Mouse (Mus musculus): ENCODE measurements around the gene 1110051M20Rik. TPM values are rescaled to one million over a fixed set of nuclear protein-coding genes. Genes with fewer than 3 reads are reported as not detected.

Gene 1110051M20Rik
- polyA plus RNA-seq, 1 experiment from 2014 or later: 161 TPM

DNA sequence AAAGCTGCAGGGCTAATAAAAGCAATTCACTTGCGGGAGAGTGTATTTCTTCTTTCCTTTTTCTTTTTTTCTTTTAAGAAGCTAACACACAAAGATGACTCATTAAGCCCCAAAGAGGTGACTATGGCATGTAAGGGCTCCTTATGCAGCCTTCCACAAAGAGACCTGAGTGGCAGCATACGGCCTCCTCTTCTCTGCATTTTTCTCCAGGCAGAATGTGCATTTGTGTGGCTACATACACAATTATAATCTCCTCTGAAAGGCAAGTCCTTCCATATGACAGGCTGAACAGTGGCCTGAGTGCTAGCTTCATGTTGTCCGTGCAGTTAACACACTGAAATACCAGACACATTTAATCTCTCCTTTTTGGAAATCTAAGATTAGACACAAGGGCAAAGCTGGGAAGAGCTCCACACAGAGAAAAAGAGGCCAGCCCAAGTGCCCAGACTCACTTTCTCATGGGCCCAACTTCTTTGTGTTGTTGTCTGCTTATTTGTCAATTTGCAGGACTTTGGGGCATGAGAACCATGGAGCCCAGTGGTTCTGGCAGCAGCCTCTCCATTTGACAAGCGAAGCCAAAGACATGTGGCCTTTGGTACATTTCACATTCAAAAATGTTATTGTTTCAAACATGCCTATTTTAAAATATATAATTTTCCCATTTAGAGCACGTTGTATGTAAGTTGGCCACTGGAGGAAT, 7.2 kb downstream of the 1110051M20Rik start:
- Histone ChIP-seq H3K4me3 (no peak overlapping the region), H3K9me3 (no peaks in the 10 kb centered on the region), H3K4me1 (replicated peaks) (peaks cover 6% of the 10 kb centered on the region; the same call in 1 of the 2 replicates), H3K9ac (no peak overlapping the region), H3K27me3 (no peaks in the 10 kb centered on the region), H3K4me2 (no peak overlapping the region), H3K36me3 (no peaks in the 10 kb centered on the region), H3K27ac (replicated peaks) (no peak overlapping the region)
- ATAC-seq (ENCODE audit: low FRiP score, low read depth): no peak
- 67% methylated on average over 5 of the region's 5 CpGs for WGBS

DNA sequence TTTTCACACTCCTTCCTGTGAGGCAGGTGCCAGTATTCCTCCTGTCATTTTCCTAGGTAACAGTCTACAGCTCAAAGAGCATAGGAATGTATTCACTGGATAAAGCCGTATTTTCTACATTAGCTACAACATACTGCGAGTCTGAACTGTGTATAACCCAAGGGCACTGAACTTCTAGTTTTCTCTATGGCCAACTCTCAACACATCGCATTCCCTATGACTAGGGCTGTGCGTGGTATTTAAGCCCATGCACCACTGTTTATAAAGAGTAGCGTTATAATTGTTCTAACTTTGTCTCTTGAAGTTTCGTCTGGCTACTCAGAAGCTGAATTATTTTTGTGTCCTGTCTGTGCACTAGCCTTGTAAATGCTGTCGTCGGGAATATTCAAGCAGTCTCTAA, 7.8 kb downstream of the 1110051M20Rik start:
- Histone ChIP-seq H3K4me3 (no peak overlapping the region), H3K4me1 (replicated peaks) (peaks cover 5% of the 10 kb centered on the region; the same call in 1 of the 2 replicates), H3K27me3 (no peaks in the 10 kb centered on the region), H3K36me3 (no peaks in the 10 kb centered on the region), H3K9ac (no peak overlapping the region), H3K4me2 (no peak overlapping the region), H3K27ac (replicated peaks) (no peak overlapping the region), H3K9me3 (no peaks in the 10 kb centered on the region)
- no peak for ATAC-seq (ENCODE audit: low FRiP score, low read depth)
- WGBS: 78% methylated on average over 8 of the region's 8 CpGs

DNA sequence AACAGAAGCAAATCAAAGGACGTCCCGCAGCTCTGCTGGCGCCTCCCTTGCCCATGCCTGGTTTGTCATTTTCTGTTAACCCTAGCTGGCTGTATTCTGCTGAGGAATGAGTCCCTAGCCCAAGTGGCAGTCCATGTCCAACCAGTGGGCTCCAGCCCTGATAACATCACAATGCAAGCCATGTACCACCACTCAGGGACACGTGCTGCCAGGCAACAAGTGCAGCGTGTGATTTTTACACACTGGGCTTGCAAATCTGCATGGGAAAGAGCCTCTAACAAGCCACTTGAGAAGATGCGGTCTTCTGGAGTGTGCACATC, 13.9 kb downstream of the 1110051M20Rik start:
- 9% methylated on average over 6 of the region's 6 CpGs for WGBS
- Histone ChIP-seq H3K9me3 (no peaks in the 10 kb centered on the region), H3K27me3 (no peaks in the 10 kb centered on the region), H3K4me2 (peak overlapping the region; percentile 26), H3K27ac (replicated peaks) (peak overlapping the region; percentile 76), H3K4me3 (no peak overlapping the region), H3K4me1 (replicated peaks) (peaks cover 21% of the 10 kb centered on the region), H3K36me3 (no peaks in the 10 kb centered on the region), H3K9ac (no peak overlapping the region; the same call in 1 of the 2 replicates)
- 0 out of 2 replicates have a peak, but pooled peaks have one; percentile 62 for ATAC-seq (ENCODE audit: low FRiP score, low read depth)

DNA sequence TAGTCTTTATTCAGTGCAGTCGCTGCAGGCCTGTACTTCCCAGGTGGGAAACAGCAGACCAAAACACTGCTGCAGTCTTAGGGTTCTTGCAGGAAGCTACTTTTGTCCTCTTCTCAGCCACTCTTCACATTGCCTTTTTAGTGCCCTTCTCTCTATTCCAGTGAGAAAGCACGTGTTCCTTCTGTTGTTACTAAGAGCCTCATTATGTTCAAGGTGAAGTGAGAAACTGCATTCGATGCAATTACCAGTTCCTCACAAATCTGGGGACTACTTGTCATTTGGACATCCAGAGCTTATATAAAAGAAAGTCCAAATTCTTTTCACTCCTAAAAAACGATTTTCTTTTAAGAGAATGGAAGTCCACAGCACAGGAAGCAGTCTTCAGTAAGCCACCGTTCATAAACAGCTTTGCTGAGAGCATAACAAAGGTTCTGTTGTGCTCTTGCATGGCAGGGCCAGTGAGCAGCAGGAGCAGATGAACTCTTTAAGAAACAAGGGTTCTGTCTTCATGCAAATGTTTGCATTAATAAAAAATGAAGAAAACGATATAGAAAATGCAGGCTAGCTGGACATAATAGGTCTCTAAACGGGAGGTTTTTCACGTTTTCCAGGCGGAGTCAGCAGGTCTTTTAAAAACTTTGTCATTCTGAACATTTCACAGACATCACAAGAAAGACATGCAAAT, 14.4 kb downstream of the 1110051M20Rik start:
- no peaks in the 10 kb centered on the region for H3K27me3 ChIP-seq
- ATAC-seq (ENCODE audit: low FRiP score, low read depth): no peak
- peak overlapping the region; percentile 26 for H3K4me2 ChIP-seq
- no peaks in the 10 kb centered on the region for H3K36me3 ChIP-seq
- 8% methylated on average over 9 of the region's 9 CpGs for WGBS
- peaks cover 21% of the 10 kb centered on the region for H3K4me1 ChIP-seq (replicated peaks)
- no peaks in the 10 kb centered on the region for H3K9me3 ChIP-seq
- peak overlapping the region; percentile 76 for H3K27ac ChIP-seq (replicated peaks)
- no peak overlapping the region for H3K9ac ChIP-seq
- no peak overlapping the region for H3K4me3 ChIP-seq

DNA sequence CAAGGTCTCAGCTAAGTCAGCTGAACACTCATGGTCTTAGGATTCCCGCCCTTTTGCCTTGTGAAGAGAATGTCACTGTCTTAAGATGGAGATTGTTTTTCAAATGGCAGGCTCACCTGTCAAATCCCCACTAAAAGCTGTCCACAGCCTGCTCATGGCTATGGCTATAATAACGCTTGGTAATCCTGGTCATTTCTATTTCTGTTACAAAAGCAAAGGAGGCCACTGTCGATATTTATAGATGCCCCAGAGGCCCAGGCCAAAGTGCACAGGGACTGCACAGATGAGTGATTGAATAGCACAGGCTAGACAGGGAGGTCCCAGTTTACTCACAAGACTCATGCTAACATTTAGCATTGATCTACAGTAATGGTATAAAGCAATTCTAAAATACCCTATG, 15.4 kb downstream of the 1110051M20Rik start:
- Histone ChIP-seq H3K36me3 (no peaks in the 10 kb centered on the region), H3K4me2 (no peak overlapping the region), H3K27ac (replicated peaks) (no peak overlapping the region; the same call in 1 of the 2 replicates), H3K4me3 (no peak overlapping the region), H3K27me3 (no peaks in the 10 kb centered on the region), H3K9me3 (no peaks in the 10 kb centered on the region), H3K9ac (no peak overlapping the region), H3K4me1 (replicated peaks) (peaks cover 21% of the 10 kb centered on the region)
- ATAC-seq (ENCODE audit: low FRiP score, low read depth): no peak
- WGBS: 86% methylated on average over 3 of the region's 3 CpGs

DNA sequence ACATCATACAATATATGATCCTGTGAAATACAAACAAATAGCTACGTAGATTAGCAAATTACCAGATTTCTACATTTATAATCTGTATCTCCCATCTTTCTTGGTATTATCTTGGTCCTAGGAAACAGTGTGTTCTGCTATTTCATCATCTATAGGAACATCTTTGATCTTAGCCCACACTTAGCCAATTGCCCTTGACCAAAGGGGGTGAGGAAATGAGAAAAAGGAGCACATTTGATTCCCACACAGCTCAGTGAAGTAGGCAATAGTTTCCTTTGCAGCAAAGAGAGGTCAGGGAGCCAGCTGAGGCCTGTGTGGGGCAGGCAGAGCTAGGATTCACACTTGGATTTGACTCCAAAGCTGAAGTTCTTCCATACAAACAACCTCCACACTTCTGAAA, 18.2 kb downstream of the 1110051M20Rik start:
- no peak overlapping the region for H3K4me3 ChIP-seq
- no peaks in the 10 kb centered on the region for H3K27me3 ChIP-seq
- no peak for ATAC-seq (ENCODE audit: low FRiP score, low read depth)
- no peak overlapping the region for H3K27ac ChIP-seq (replicated peaks)
- no peak overlapping the region for H3K9ac ChIP-seq
- peaks cover 5% of the 10 kb centered on the region for H3K36me3 ChIP-seq
- WGBS: 86% methylated on average over 1 of the region's 1 CpGs
- no peak overlapping the region for H3K4me2 ChIP-seq
- peaks cover 20% of the 10 kb centered on the region for H3K4me1 ChIP-seq (replicated peaks)
- H3K9me3 ChIP-seq: no peaks in the 10 kb centered on the region

DNA sequence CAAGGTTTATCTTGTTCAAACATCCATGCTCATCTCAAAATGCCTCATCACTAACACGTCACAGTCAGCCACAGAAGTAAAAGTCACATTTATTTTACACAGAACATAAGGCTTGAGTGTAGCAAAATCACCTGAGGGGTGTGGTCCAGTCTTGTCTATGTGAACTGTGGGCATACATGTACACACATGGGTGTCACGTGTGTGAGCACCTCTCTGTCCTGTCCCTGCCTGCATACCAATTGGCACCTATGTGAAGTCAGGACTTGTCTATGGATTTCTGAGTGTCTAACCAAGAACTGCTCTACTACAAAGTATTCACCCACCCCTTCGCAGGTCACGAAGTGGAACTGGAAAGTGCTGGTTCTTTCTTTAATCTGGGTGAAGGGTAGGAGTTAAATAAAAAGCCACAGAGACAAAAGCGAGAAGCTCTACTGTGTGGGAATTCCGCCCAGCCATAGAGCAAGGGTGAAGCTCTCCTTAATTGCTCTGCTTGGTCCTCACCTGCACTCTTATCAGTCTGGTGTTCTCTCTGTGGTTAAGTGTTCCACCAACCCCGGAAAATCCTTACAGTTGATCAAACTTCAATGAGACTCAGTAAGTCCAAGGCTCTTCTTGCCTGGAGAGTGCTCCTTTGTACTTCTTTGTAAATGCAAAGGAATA, 20.3 kb downstream of the 1110051M20Rik start:
- no peak overlapping the region for H3K27ac ChIP-seq (replicated peaks)
- H3K4me1 ChIP-seq (replicated peaks): no peaks in the 10 kb centered on the region
- H3K27me3 ChIP-seq: no peaks in the 10 kb centered on the region
- H3K36me3 ChIP-seq: peaks cover 11% of the 10 kb centered on the region
- no peak overlapping the region for H3K4me3 ChIP-seq
- H3K9ac ChIP-seq: no peak overlapping the region
- H3K9me3 ChIP-seq: no peaks in the 10 kb centered on the region
- no peak overlapping the region for H3K4me2 ChIP-seq
- 92% methylated on average over 7 of the region's 7 CpGs for WGBS
- ATAC-seq (ENCODE audit: low FRiP score, low read depth): no peak

DNA sequence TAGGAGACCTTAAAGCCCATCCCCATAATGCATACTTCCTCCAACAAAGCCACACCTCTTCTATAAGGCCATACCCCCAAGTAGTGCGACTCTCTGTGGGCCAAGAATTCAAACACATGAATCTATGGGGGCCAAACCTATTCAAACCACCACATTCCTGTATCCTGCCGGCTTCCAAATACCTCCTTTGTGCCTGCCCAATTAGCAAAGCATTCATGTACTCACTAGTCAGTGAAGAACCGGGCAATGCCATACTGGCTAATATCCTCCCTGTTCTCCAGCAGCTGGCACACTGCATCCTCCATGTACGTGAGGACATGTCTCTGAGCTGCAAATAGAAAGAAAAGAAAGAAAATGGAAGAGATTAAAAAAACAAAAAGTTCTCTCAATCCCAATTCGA, 22.9 kb downstream of the 1110051M20Rik start:
- no peak for ATAC-seq (ENCODE audit: low FRiP score, low read depth)
- 72% methylated on average over 5 of the region's 5 CpGs for WGBS

DNA sequence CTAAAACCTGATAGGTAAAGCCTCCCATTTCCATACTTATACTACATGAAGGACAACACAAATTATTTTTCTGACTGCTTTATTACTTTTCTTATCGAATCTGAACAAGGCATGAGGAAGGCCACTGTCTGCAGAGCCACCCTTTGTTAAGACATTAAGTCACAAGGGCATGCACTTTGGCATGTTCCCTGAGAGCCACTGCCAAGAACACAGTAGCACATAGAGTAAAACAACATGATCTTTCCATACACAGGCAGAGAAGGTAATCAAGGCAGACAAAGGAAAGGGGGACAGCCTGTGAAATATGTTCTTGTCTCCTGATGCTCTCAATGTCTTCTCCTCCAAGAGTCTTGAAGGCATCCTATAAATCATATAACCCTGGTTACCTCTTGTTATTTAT, 30.7 kb downstream of the 1110051M20Rik start:
- WGBS: 71% methylated on average over 1 of the region's 1 CpGs

More for the DNA sequence above, 22.9 kb downstream of the 1110051M20Rik start:
- Histone ChIP-seq H3K27ac (replicated peaks) (no peak overlapping the region), H3K4me2 (no peak overlapping the region), H3K4me3 (no peak overlapping the region), H3K4me1 (replicated peaks) (no peaks in the 10 kb centered on the region), H3K36me3 (peaks cover 11% of the 10 kb centered on the region), H3K9me3 (no peaks in the 10 kb centered on the region), H3K27me3 (no peaks in the 10 kb centered on the region), H3K9ac (no peak overlapping the region)

DNA sequence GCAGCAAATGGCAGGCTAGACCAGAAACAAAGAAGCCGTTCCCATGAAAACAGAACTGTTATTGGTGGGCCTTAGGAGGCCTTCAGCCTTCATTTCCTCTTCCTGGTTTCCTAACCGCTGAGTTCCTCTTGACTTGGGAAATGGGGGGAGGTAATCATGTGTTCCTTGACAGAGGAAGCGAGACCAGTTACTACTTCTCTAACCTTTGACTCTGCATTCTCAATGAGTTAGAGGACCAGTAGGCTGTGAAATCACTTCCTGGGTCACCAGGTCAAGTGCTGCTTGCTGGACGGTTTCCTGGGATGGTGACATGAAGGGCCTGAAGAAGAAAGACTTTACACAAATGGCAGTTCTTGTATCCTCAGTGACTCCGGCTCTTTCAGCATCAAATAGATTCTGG, 32.1 kb downstream of the 1110051M20Rik start:
- Histone ChIP-seq H3K36me3 (no peaks in the 10 kb centered on the region), H3K4me3 (no peak overlapping the region), H3K9me3 (no peaks in the 10 kb centered on the region), H3K4me1 (replicated peaks) (no peaks in the 10 kb centered on the region), H3K27ac (replicated peaks) (no peak overlapping the region), H3K4me2 (no peak overlapping the region), H3K9ac (no peak overlapping the region), H3K27me3 (no peaks in the 10 kb centered on the region)
- 67% methylated on average over 5 of the region's 5 CpGs for WGBS
- ATAC-seq (ENCODE audit: low FRiP score, low read depth): no peak

More for the DNA sequence above, 30.7 kb downstream of the 1110051M20Rik start:
- no peaks in the 10 kb centered on the region for H3K36me3 ChIP-seq
- no peak overlapping the region for H3K9ac ChIP-seq
- H3K27ac ChIP-seq (replicated peaks): no peak overlapping the region
- H3K4me1 ChIP-seq (replicated peaks): no peaks in the 10 kb centered on the region
- ATAC-seq (ENCODE audit: low FRiP score, low read depth): no peak
- no peak overlapping the region for H3K4me3 ChIP-seq
- H3K9me3 ChIP-seq: no peaks in the 10 kb centered on the region
- no peaks in the 10 kb centered on the region for H3K27me3 ChIP-seq
- H3K4me2 ChIP-seq: no peak overlapping the region

DNA sequence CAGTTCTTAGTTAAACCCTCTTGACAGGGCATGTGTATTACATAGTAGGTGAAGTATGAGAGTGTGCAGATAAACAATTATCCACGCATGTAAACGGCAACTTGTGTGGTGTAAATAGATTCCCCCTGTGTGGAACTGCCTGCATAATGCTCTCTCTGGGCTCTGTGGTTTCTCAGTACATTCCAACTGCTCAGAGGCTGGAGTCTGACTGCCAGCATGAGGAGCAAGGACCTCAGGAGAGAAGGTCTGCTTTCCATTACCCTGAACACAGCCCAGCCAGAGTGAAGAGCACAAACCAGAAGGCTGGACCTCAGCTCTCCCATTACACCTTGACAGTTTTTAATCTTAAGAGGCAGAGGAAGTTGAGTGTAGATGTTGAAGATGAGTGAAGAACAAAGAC, 33.0 kb downstream of the 1110051M20Rik start:
- Histone ChIP-seq H3K9me3 (no peaks in the 10 kb centered on the region), H3K27me3 (no peaks in the 10 kb centered on the region), H3K4me2 (no peak overlapping the region), H3K36me3 (no peaks in the 10 kb centered on the region), H3K4me1 (replicated peaks) (no peaks in the 10 kb centered on the region), H3K27ac (replicated peaks) (no peak overlapping the region), H3K9ac (no peak overlapping the region), H3K4me3 (no peak overlapping the region)
- no peak for ATAC-seq (ENCODE audit: low FRiP score, low read depth)
- WGBS: 59% methylated on average over 2 of the region's 2 CpGs

DNA sequence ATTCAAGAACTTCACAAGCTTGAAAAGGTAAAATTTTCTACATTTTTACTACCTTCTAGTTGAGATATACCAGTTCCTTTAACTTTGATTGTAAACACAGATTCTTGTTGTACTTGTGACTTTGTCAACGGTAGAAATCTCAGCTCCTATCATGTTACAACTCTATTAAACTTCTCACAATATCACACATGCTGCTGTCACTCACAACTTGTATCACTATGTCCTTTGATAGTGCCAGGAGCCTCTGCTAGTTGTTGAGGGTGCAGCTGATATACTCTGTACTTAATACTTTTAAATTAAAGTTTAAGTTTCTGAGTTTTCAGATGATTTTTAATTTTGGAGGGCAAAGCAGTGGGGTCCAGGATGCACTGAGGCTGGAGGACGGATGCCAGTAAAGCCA, 36.5 kb downstream of the 1110051M20Rik start:
- H3K27me3 ChIP-seq: no peaks in the 10 kb centered on the region
- WGBS: 78% methylated on average over 2 of the region's 2 CpGs
- no peak overlapping the region for H3K4me3 ChIP-seq
- no peaks in the 10 kb centered on the region for H3K36me3 ChIP-seq
- no peak overlapping the region for H3K9ac ChIP-seq
- ATAC-seq (ENCODE audit: low FRiP score, low read depth): no peak
- no peaks in the 10 kb centered on the region for H3K4me1 ChIP-seq (replicated peaks)
- H3K4me2 ChIP-seq: no peak overlapping the region
- no peak overlapping the region for H3K27ac ChIP-seq (replicated peaks)
- H3K9me3 ChIP-seq: no peaks in the 10 kb centered on the region

Data from hindbrain, embryonic 15.5 days (tissue).